Mouse (Mus musculus) cerebellum, postnatal 10 days (tissue): Measurements from ENCODE around the gene Cd160.

Experiments
- DNase-seq, 2 experiments: peaks; one replicate each; pipeline ENCODE4 v3.0.0; 2021; ENCODE audit warnings: mixed read lengths in 2 of 2

The Cd160 gene

GRCm38 (mm10) chr3:96828308-96828864 is 765 bp downstream of the Cd160 start:
- no peak for DNase-seq

- no peak for DNase-seq
Observed at GRCm38 (mm10) chr3:96825261-96825660, 3.9 kb downstream of the Cd160 start.

GRCm38 (mm10) chr3:96824614-96825013 is 4.5 kb downstream of the Cd160 start:
- no peak for DNase-seq

- no peak for DNase-seq
Observed at GRCm38 (mm10) chr3:96823701-96824100, 5.5 kb downstream of the Cd160 start.

- no peak for DNase-seq
Observed at GRCm38 (mm10) chr3:96821581-96821980, 7.6 kb downstream of the Cd160 start.

GRCm38 (mm10) chr3:96820116-96820915 is 8.8 kb downstream of the Cd160 start:
- DNase-seq = no peak

GRCm38 (mm10) chr3:96814342-96814741 is 14.8 kb downstream of the Cd160 start:
- DNase-seq = no peak

- no peak for DNase-seq
Observed at GRCm38 (mm10) chr3:96813591-96814244, 15.4 kb downstream of the Cd160 start.

- DNase-seq = peak; percentile 34 to 36
Observed at GRCm38 (mm10) chr3:96813106-96813505, 16.0 kb downstream of the Cd160 start.

GRCm38 (mm10) chr3:96812395-96813091 is 16.6 kb downstream of the Cd160 start:
- DNase-seq = peak; percentile 89 to 94

GRCm38 (mm10) chr3:96811232-96811631 is 17.9 kb downstream of the Cd160 start:
- no peak for DNase-seq

GRCm38 (mm10) chr3:96808651-96809050 is 20.5 kb downstream of the Cd160 start:
- peak; percentile 35 to 54 for DNase-seq

- DNase-seq = no peak
Observed at GRCm38 (mm10) chr3:96808136-96808535, 21.0 kb downstream of the Cd160 start.

GRCm38 (mm10) chr3:96802214-96802613 is 26.9 kb downstream of the Cd160 start:
- DNase-seq = no peak

GRCm38 (mm10) chr3:96800254-96800653 is 28.9 kb downstream of the Cd160 start:
- no peak for DNase-seq

GRCm38 (mm10) chr3:96788506-96788905 is 40.6 kb downstream of the Cd160 start:
- no peak for DNase-seq

- no peak for DNase-seq
Observed at GRCm38 (mm10) chr3:96787784-96788183, 41.4 kb downstream of the Cd160 start.

GRCm38 (mm10) chr3:96782236-96782635 is 46.9 kb downstream of the Cd160 start:
- peak in 1 of 2 experiments; percentile 12 for DNase-seq

- DNase-seq = no peak
Observed at GRCm38 (mm10) chr3:96777120-96777519, 52.0 kb downstream of the Cd160 start.

GRCm38 (mm10) chr3:96772949-96773348 is 56.2 kb downstream of the Cd160 start:
- no peak for DNase-seq

GRCm38 (mm10) chr3:96769971-96770370 is 59.2 kb downstream of the Cd160 start:
- DNase-seq = no peak

- DNase-seq = no peak
Observed at GRCm38 (mm10) chr3:96764528-96764927, 64.6 kb downstream of the Cd160 start.

- DNase-seq = no peak
Observed at GRCm38 (mm10) chr3:96759695-96760094, 69.5 kb downstream of the Cd160 start.
